Mouse (Mus musculus) thymus, postnatal 25 days (tissue): ENCODE data around the gene Sh3bp4.

Source experiments
- DNase-seq: peaks from one replicate; pipeline ENCODE4 v3.0.0; 2022

The Sh3bp4 gene

DNA sequence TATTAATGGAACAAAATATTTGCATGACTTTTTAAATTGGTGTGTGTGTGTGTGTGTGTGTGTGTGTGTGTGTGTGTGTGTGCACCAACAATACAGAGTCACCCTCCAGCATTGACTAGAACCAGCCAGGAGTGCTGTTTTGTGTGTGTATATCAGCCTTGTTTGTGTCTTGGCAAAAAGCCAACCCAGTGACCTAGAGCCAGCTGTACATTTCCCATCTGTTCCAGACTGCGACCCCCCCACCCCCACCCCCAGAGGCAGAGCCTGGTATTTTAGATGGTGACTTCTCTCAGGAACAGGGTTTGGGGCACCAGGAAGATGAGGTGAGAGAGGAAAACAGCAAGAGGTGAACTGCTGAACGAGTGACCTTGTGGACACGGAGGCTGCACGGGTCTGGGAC, 24.2 kb downstream of the Sh3bp4 start:
- no peak for DNase-seq

DNA sequence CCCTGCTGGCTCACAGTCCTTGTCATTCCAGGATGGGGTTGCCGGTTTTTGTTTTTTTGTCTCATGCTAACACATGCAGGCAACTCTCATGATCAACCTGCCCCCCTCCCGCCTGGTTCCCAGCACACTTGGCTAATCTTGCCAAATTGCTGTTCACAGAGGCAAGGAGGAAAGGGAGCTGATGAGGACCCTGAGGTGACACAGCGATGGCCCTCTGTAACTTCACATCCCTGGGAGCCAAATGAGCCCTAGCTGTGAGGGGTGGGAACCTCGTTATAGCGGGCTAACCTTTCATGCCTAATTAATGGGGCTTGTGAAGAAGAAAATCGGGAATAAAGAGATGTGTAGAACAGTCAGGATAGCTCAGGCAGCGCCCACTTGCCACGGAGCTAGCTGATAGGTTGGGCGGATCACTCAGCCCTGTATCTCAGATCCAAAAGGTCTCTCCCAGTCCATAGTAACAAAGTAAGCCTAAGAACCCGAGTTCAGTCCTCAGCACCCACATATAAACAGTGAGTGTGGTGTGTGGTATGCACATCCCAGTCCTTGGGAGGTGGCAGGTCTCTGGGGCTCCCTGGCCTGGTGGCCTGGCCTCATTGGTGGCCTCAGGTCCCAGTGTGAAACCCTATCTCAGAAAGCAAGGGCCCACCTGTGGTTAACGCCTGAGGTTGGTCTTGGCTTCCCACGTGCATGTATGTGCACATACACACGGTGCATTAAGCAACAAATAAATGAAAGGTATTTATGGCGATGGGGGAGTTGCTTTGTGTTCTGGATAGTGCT, 25.6 kb downstream of the Sh3bp4 start:
- no peak for DNase-seq

DNA sequence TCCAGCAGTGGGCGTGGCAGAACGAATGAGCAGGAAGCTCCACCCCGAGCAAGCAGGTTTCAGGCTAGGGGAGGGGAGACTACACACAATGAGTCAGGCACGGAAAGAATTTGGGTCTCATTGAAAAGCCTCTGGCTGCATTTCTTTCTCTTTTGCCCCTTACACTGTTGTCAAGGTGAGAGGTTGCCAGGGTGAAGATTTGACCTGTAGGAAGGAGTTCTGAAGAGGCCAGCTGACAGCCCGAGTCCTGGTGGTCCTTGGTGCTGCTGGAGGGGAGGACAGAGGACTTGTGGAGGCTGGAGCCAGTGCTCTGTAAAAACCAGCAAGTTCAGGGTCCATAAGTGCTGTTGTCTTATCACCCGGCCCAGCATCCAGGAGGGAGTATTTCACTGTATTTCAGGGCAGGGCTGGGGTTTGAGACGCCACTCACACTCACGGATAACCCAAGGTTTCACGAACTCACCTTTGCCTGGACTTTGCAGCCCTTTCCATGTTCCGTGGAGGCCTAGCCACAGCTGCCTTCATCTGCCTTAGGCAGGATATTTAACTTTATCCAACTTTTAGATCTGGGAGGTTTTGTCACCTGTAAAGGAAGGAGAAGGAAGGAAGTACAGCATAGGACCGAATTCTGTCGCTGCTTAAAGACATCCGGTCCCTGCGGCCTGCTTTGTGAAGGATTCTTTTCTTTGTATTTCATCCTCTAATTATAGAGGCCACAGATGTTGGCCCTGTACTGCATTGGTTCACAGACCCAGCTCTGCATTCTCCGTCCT, 32.2 kb downstream of the Sh3bp4 start:
- no peak for DNase-seq

DNA sequence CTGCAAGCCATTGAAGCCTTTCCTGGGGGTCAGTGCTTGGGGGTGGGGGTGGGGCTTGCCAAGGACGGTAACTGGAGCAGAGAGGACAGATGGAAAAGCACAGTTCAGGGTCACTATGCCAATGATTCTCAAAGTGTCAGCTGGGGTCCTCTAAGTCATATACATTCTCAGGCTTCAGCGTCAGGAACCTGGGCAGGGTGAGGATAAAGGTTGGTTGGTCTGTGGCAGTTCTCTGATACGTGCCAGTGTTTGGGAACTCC, 32.7 kb downstream of the Sh3bp4 start:
- DNase-seq: no peak

DNA sequence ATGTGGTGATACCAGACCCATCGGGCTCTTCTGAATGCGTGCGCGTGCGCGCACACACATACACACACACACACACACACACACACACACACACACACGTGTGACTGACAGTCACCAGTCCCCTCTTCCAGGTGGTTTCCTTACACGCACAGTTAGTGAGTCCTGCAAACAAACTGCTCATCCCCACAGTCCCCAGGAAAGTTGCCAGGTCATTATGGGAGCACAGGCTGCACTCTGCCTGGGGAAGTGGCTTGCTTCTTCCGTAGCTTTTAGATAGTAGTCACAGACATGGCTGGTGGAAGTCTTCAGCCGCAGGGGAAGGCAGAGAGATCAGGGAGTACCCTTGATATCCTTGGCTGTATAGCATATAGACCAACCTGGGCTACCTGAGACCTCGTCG, 33.3 kb downstream of the Sh3bp4 start:
- no peak for DNase-seq

DNA sequence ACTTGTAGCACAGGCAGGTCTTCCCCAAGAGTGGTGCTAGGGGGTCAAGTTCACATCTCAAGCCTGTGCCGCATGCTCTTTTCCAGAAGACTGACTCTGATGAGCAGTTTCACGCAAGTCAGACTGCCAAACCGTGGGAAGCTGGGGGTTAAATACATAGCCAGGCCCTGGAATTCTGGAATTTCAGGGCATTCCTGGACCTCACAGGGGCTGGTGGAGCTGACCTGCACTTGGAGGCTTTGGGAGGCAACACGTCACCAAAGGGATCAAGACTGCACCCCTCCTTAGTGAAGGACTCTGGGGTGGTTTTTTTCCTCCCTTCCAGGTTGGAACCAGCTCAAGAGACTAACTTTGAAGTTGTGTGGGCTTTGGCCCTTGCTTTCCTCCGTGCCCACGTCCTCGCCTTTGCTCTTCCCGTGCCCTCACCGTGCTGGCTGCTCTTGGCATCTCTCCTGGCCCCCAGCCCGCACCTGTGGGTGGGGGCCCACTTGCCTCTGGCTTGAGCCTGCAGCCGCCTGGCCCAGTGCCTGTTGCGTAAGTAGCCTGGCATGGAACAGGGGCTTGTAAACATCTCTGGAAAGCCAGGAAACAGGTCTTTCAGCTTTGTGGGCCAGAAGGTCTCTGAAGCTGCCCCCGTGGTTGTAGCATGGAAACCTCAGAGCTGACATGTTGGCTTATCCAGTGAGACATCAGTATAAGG, 34.0 kb downstream of the Sh3bp4 start:
- DNase-seq: no peak

DNA sequence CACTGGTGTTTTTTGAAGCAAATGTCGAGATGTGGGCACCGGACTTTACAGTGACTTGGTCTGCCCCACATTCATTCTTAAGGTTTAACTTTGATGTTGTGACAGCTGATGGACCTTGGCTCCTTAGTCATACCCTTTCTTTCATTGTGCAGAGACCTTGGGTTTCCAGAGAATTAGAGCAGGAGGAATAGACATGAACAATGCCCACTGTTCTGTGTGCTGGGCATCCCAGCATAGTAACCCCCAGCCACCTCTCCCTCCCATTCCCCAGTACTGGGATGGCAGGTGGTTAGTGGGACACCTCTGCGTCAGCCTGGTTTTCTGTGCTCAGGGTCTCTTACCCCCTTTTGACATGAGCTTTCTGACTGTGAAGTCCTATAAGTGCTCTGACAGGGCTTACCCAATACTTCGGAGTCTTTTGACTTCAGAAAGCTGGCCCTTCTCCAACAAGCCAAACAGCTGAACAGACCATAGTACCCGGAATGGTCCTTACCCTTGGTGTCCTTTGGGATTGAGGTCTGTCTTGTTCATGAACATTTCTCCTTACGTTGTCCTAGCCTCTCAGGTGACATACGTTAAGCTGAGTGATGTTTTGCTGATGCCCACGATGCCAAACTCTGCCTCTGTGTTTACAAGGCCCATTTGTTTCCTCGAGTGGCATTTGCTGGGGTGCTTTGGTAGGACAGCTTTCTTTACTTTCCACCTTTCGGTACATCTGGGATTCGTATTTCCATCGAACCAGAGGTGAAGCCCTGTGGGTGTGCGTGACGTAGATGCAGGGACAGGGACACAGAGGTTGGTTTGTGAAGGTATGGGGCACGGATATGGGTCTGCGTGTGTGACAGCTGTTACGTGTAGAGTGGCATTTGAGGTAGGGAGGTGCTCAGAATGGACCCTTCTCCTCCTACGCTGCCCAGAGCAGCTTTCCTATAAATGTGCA, 35.9 kb downstream of the Sh3bp4 start:
- no peak for DNase-seq

DNA sequence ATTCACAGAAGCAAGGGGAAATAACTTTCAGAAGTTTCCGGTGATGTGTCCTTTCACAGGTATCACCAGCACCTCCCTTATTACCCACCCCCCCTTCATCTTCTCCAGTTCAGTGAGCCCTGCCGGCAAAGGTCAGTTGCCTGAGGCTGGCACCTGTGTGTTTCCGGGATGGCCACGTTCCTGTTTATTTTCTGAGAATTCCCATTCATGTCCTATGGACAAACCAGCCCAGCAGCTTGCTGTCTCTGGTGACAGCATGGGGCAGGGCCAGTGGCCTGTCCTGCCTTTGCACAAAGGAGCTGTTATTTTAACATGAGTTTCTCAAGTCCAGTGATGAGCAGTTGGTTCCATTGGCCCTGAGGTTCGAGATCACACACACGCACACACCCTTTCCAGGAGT, 37.3 kb downstream of the Sh3bp4 start:
- no peak for DNase-seq

DNA sequence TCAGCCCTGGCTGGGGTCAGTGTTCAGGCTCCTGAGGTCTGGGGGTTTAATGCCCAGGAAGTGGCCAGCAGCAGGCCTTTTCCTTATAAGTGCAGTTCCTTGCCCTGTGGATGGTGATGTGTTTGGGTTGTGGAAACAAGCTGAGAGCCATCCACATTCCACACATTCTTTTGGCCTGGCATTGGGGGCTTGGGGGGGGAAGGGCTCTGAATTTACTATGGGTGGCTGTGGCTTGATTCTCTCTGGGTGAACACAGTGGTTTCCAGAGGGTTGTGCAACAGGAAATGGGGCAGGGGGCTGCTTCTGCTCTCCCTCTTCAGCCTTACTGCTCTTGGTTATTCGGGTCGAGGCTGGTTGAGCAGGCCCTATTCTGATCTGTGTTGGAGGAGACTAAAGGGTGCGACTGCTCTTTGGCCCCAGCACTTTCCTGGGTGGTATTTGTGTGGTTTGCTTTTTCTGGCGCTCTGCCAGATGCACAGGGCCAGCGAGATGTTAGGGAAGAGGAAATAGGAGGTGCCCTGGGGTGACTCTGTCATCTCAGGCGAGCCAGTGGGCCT, 38.2 kb downstream of the Sh3bp4 start:
- DNase-seq: peak; percentile 20

DNA sequence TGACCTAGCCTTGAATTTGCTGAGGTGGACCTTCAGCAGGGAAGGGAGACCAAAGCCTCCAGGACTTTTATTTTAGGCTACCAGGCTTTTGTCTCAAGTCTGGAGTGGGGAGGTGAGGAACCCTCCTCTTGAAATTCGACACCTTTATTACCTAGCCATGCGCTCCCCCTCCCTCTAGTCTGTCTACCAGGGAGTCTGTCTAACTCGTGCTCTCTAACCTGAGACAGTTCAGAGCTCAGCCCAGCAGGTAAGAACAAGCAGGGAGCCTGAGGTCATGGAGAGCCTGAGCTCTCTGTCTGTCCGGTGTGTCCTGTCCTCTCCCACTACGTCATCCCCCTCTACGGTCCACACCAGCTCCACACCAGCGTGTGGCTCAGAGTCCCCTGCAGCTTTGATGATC, 39.6 kb downstream of the Sh3bp4 start:
- DNase-seq: no peak

DNA sequence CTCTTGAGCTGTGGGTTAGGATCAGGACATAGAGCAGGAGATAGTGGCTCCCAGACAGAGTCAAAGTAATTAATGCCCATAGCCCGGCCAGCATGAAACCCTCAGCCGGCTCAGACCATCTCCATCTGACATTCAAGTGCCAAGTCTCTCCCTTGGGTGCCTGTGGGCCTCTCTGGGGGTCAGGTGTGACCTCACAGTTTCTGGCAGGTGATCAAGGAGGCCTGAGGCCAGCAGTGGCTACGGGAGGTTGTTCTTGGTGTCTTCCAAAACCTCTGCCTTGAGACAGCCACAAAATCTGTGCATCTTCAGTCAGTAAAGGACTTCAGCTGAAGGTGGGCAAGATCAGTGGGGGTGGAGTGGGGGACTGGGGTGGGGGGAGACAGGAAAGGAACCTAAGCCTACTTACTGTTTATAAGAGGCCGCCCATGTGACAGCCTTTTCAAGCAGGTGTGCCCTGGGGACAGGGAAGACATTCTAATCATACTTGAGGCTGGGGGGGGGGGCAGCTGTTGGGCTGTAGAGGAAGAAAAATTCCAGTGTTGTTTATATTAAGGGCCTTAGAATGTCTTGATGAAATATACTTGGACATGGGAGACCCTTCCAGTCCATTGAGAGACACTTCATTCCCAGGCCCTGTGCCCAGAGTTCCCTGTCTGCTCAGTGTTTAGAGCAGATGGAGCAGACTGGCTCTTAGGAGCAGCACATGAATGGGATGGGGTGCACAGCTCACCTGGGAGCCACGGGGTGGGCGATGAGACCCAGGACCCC, 40.7 kb downstream of the Sh3bp4 start:
- DNase-seq: no peak

DNA sequence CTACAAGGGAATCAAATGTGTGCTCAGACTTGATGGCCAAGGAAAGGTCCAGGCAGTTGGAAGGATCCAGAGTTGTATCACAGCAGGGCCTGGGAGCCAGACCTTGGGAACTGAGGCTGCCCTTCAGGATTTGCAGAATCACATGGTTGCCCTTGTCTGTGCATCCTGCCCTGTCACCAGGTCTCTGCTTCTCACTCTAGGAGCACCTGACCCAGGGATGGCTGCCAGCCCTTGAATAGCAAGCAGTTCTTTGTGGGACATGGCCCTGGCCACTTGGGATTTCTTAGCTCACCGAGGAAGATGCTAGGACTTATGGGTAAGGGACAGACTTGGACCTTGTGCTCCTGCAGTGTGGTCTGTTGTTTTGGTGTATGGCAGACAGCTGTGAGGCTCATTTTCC, 42.3 kb downstream of the Sh3bp4 start:
- DNase-seq: no peak

DNA sequence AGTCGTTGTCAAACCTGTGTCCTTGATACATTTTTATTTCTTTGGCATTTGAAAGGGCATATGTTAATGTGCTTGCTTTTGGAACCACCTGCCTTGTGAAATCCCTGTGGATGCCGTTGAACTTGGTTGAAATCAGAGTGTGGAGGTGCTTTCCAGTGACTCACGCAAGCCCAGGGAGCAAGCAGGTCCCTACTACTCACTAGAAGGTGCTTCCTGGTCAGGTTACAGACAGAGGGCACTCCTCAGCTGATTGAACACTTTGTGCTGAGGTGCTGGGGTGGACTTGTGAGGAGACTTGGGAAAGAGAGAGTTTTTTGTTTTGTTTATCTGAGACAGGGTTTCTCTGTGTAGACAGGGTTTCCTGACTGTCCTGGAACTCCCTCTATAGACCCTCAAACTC, 43.5 kb downstream of the Sh3bp4 start:
- no peak for DNase-seq

DNA sequence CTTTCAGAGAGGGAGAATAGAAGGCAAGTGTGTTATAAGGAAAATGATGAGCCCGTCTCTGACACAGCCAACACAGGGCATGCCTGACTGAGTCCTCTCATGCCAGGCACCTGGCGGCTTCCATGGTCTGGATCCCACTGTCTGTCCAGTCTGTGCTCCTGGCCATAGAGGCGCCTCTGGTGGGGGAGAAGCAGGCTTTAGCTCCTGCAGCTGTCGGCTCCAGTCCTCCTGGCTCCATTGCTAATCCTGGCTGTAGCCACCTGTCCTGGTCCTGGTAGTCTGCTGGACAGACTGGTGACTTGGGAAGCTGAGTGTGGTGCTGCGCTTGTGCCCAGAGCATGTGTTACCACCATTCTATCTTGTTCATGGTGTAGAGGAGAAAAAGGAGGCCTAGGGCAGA, 46.8 kb downstream of the Sh3bp4 start:
- DNase-seq: no peak

DNA sequence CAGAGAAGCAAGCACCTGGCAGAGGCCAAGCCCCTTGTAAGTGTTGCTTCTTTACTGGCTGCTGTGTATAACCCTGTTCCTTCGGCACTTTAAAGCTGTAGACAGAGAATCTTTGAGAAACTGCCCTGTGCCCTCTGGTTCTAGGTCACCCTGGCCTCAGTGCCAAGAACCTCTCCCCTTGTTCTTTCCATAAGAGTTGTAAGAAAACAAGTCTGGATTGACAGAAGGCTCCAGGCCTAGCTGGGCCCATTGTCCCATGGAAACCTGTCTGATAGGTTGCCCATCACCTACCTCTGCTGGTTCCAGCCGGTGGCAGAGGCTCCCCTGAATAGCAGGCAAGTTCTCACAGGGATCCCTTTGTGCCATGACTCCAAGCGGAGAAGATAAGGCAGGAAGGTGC, 47.9 kb downstream of the Sh3bp4 start:
- DNase-seq: no peak

DNA sequence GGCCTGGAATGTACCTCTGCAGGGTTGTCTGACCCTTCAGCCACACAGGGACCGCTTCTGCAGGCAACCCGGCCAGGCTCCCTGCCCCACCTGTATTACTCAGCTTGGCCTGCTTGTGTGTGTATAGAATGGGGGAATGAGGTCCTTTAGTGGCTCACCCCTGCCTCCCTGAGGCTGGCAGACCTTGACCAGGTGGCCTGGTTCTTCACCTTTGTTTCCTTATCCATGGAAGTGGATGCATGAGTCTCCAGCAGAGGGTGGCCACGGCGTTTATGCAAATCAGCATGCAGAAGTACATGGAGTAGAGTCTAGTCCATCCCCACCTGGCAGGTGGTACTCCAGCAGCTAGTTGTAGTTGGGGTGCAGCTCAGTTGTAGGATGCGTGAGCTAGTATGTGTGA, 48.6 kb downstream of the Sh3bp4 start:
- no peak for DNase-seq

DNA sequence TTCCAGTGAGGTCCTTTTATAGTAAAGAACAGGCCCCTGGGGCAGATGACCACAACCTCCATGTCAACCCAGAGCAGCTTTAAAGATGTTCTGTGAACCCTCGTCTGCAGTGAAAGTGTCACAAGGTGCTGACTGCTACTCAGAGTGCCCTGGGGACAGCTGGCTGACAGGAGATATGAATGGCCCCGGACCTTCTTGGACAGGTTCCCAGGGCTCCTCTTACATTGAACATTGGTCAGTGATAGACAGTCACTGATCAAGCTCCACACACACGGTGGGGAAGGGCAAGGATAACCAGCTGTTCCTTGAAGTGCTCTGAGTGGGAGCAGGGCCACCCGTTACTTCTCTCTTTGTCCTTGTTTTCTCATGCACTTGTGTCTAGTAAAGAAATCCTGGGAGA, 50.1 kb downstream of the Sh3bp4 start:
- DNase-seq: no peak

DNA sequence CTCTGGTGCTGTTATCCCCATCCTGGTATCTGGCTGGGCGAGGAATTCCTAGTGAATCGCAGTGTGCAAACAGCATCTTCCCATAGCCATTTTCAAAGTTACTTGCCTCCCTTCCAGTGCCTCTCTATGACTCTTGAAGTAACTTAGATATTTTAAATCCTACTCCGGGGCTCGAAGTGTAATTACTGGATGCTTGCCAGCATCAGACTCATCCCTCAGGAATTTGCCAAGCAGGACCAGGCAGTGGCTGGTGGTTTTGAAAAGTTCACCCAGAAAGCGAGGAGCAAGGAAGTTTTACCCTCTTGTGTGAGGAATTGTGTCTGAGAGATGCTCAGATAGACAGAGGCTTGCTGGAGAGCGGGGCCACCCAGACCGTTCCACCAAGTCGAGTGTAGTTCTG, 51.3 kb downstream of the Sh3bp4 start:
- no peak for DNase-seq

DNA sequence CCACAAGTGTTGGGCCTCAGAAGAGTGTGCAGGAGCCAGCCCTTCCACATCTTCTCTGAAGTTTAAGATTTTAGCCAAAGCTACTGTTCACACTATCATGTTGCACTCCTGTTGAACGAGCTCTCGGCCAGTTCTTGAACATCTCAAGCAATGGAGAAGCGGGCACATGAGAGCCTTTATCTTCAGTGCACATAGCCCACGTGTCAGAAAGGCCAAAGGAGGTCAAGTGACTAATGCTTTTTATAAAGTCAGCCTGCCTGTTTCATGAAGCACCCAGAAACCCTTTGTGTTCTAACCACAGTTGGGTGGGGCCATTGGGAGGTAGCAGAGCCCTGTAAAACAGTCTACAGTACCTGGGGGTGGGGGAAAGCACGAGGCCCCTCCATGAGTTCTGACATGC, 52.2 kb downstream of the Sh3bp4 start:
- DNase-seq: no peak

DNA sequence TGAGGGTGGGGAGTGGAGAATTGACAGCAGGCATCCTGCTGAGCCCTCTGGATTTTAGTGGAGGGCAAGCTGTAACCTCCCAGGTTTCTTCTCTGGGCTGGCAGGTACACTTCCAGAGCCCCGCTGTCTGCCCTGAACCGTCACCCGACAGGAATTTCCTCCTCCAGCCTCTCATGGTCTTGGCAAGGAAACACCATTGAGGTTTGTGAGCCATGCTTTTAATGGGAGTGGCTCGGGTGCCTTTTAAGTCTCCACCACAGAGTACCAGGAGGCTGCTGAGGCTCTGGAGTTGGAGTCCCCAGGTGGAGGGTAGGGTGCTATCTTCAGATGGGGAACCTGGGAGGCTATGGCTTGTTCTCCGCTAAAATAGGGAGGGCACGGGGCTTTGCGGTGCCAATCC, 53.9 kb downstream of the Sh3bp4 start:
- no peak for DNase-seq

DNA sequence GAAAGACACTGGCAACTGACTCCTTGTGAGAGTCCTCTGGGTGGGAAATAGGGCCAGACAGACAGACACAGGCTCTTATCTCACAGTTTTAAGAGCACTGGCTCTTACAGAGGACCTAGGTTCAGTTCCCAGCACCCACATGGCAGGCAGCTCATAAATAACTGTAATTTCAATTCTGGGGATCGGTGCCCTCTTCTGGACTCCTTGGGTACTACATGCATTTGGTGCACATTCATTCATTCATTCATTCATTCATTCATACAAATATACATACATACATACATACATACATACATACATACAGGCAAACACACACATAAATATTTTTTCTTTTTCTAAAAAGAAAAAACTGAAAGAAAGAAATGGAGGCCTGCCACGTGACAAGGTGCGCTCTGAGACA, 56.9 kb downstream of the Sh3bp4 start:
- no peak for DNase-seq

DNA sequence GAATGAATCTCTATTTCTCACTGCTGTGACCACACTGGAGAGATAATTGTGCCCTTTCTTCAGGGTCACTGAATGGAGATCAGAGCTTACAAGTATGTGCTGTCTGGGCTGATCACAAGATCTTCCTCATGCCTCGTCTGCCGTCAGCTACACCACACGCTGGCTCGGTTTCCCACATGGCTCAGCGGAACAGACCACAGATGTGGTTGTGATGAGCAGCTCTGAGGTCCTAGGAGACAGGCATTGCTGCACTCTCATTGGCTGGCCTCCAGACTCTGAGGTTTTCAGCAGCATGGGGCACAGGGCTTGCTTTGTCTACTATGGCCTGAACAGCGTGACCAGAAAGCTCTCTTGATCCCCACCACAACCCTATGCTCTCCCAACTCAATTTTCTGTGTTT, 60.2 kb downstream of the Sh3bp4 start:
- DNase-seq: peak; percentile 2
